Mouse (Mus musculus): ENCODE data around the gene Exoc2. TPM values are rescaled to one million over a fixed set of nuclear protein-coding genes. Genes with fewer than 3 reads are reported as not detected.

Exoc2 gene
- polyA plus RNA-seq, 1 experiment = 10.2 TPM

DNA sequence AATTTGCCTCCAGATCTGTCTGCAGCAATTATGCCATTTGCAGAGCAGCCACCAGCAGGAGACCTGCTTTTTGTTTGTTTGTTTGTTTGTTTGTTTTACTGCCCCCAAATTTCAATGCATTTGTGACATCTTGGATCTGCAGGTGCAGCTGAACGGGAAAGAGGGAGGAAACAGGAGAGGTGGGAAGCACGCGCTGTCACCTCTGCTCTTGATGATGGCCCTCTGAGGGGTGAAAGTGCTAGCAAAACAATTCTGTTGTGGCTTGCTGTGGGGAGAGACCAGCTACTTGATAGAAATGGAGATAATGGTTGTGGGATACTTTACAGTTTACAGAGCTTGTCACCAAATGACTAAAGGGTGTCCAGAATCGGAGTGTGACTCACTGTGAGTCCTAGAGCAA lies 177.9 kb downstream of the Exoc2 start:
- Histone ChIP-seq H3K4me3 (ENCODE audit: insufficient read depth, low read depth, low read length) (no peak overlapping the region), H3K4me1 (ENCODE audit: control insufficient read depth, insufficient read depth, low read length) (no peaks in the 10 kb centered on the region), H3K36me3 (ENCODE audit: control insufficient read depth, insufficient read depth, low read length) (no peaks in the 10 kb centered on the region), H3K27me3 (replicated peaks; ENCODE audit: control insufficient read depth, insufficient read depth, low read length) (no peaks in the 10 kb centered on the region), H3K27ac (ENCODE audit: insufficient read depth, low read depth, low read length) (no peak overlapping the region)
- TF ChIP-seq POLR2A (IDR thresholded peaks at IDR 0.05; ENCODE audit: low read depth, low read length) = no peak
- no peak for TF ChIP-seq CTCF (conservative IDR thresholded peaks at IDR 0.05; ENCODE audit: insufficient read depth, insufficient read length, low read depth, low read length)
- WGBS = 74% methylated on average over 4 of the region's 4 CpGs
- no peak for DNase-seq

DNA sequence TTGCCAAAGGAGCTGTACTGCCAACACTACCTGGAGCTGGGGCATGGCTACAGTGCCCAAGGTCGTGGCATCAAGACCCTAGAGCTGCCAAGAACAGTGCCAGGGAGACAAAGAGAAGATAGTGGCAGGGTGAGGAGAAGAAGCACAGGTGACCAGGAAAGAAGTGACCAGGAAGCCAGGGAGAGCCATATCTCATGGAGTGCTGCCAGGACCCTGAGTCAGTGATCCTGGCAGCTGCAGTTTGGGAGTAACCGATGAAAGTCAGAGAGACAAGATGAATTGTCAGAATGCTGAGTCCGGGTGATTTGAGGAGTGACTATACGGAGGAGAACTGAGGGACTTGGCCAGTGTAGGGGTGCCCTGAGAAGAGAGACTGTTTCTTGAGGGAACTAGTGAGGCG lies 180.3 kb downstream of the Exoc2 start:
- no peak for TF ChIP-seq POLR2A (IDR thresholded peaks at IDR 0.05; ENCODE audit: low read depth, low read length)
- no peak for TF ChIP-seq CTCF (conservative IDR thresholded peaks at IDR 0.05; ENCODE audit: insufficient read depth, insufficient read length, low read depth, low read length)
- WGBS = 56% methylated on average over 5 of the region's 5 CpGs
- H3K4me1 ChIP-seq (ENCODE audit: control insufficient read depth, insufficient read depth, low read length) = no peaks in the 10 kb centered on the region
- H3K27ac ChIP-seq (ENCODE audit: insufficient read depth, low read depth, low read length) = no peak overlapping the region
- H3K36me3 ChIP-seq (ENCODE audit: control insufficient read depth, insufficient read depth, low read length) = no peaks in the 10 kb centered on the region
- no peak for DNase-seq
- no peak overlapping the region for H3K4me3 ChIP-seq (ENCODE audit: insufficient read depth, low read depth, low read length)
- no peaks in the 10 kb centered on the region for H3K27me3 ChIP-seq (replicated peaks; ENCODE audit: control insufficient read depth, insufficient read depth, low read length)

- H3K27me3 ChIP-seq (replicated peaks; ENCODE audit: control insufficient read depth, insufficient read depth, low read length) = no peaks in the 10 kb centered on the region
- no peaks in the 10 kb centered on the region for H3K36me3 ChIP-seq (ENCODE audit: control insufficient read depth, insufficient read depth, low read length)
- 85% methylated on average over 4 of the region's 4 CpGs for WGBS
- DNase-seq = no peak
- H3K27ac ChIP-seq (ENCODE audit: insufficient read depth, low read depth, low read length) = no peak overlapping the region
- no peaks in the 10 kb centered on the region for H3K4me1 ChIP-seq (ENCODE audit: control insufficient read depth, insufficient read depth, low read length)
- TF ChIP-seq POLR2A (IDR thresholded peaks at IDR 0.05; ENCODE audit: low read depth, low read length) (no peak), CTCF (conservative IDR thresholded peaks at IDR 0.05; ENCODE audit: insufficient read depth, insufficient read length, low read depth, low read length) (no peak)
- no peak overlapping the region for H3K4me3 ChIP-seq (ENCODE audit: insufficient read depth, low read depth, low read length)
Measured at GRCm38 (mm10) chr13:30793196-30793595, 180.7 kb downstream of the Exoc2 start.

GRCm38 (mm10) chr13:30792741-30793140 lies 181.2 kb downstream of the Exoc2 start:
- no peak for DNase-seq
- WGBS = 84% methylated on average over 3 of the region's 3 CpGs
- no peak overlapping the region for H3K27ac ChIP-seq (ENCODE audit: insufficient read depth, low read depth, low read length)
- no peaks in the 10 kb centered on the region for H3K36me3 ChIP-seq (ENCODE audit: control insufficient read depth, insufficient read depth, low read length)
- TF ChIP-seq CTCF (conservative IDR thresholded peaks at IDR 0.05; ENCODE audit: insufficient read depth, insufficient read length, low read depth, low read length) (no peak), POLR2A (IDR thresholded peaks at IDR 0.05; ENCODE audit: low read depth, low read length) (no peak)
- no peaks in the 10 kb centered on the region for H3K4me1 ChIP-seq (ENCODE audit: control insufficient read depth, insufficient read depth, low read length)
- no peak overlapping the region for H3K4me3 ChIP-seq (ENCODE audit: insufficient read depth, low read depth, low read length)
- no peaks in the 10 kb centered on the region for H3K27me3 ChIP-seq (replicated peaks; ENCODE audit: control insufficient read depth, insufficient read depth, low read length)

DNA sequence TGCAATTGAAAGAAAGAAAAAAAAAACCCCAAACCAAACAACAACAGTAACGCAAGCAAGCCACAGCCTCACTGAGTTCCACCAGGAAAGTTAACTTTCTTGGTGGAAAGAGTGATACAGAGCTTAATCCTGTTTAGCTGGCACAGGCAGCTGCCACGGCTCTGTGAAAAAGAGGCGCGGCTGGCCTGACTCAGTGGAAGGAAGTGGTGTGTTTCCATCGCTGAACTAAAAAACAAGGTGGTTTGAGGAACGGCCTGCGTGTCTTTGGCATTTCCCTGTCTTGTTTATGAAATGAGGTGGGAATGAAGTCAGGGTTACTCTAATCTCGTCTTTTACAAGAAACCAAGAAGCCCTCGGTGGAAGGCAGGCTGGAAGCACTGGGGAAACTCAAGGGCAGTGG lies 181.6 kb downstream of the Exoc2 start:
- H3K27me3 ChIP-seq (replicated peaks; ENCODE audit: control insufficient read depth, insufficient read depth, low read length) = no peaks in the 10 kb centered on the region
- no peak for DNase-seq
- no peak for TF ChIP-seq POLR2A (IDR thresholded peaks at IDR 0.05; ENCODE audit: low read depth, low read length)
- no peak for TF ChIP-seq CTCF (conservative IDR thresholded peaks at IDR 0.05; ENCODE audit: insufficient read depth, insufficient read length, low read depth, low read length)
- no peak overlapping the region for H3K4me3 ChIP-seq (ENCODE audit: insufficient read depth, low read depth, low read length)
- 78% methylated on average over 9 of the region's 9 CpGs for WGBS
- no peaks in the 10 kb centered on the region for H3K4me1 ChIP-seq (ENCODE audit: control insufficient read depth, insufficient read depth, low read length)
- H3K27ac ChIP-seq (ENCODE audit: insufficient read depth, low read depth, low read length) = no peak overlapping the region
- H3K36me3 ChIP-seq (ENCODE audit: control insufficient read depth, insufficient read depth, low read length) = no peaks in the 10 kb centered on the region

- no peak for DNase-seq
- H3K27ac ChIP-seq (ENCODE audit: insufficient read depth, low read depth, low read length) = no peak overlapping the region
- no peak overlapping the region for H3K4me3 ChIP-seq (ENCODE audit: insufficient read depth, low read depth, low read length)
- no peaks in the 10 kb centered on the region for H3K27me3 ChIP-seq (replicated peaks; ENCODE audit: control insufficient read depth, insufficient read depth, low read length)
- H3K4me1 ChIP-seq (ENCODE audit: control insufficient read depth, insufficient read depth, low read length) = no peaks in the 10 kb centered on the region
- 76% methylated on average over 5 of the region's 5 CpGs for WGBS
- no peaks in the 10 kb centered on the region for H3K36me3 ChIP-seq (ENCODE audit: control insufficient read depth, insufficient read depth, low read length)
- no peak for TF ChIP-seq CTCF (conservative IDR thresholded peaks at IDR 0.05; ENCODE audit: insufficient read depth, insufficient read length, low read depth, low read length)
- no peak for TF ChIP-seq POLR2A (IDR thresholded peaks at IDR 0.05; ENCODE audit: low read depth, low read length)
Measured at GRCm38 (mm10) chr13:30790016-30790415, 183.9 kb downstream of the Exoc2 start.

DNA sequence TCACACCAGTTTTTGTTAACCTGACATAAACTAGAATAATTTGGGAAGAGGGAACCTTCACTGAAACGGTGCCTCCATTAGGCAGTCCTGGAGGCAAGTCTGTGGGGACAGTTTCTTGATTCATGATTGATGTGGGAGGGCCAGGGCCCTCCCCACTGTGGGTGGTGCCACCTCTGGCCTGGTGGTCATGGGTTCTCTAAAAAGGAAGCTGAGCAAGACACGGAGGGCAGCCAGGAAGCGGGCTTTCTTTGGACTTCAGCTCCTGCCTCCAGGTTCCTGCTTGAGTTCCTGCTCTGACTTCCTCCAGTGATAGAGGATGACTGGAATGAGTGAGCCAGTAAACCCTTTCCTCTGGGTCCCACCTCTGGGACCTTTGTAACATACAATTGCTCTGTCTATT lies 185.5 kb downstream of the Exoc2 start:
- H3K36me3 ChIP-seq (ENCODE audit: control insufficient read depth, insufficient read depth, low read length) = no peaks in the 10 kb centered on the region
- whole genome bisulfite sequencing = 82% methylated on average over 3 of the region's 3 CpGs
- no peak for DNase-seq

DNA sequence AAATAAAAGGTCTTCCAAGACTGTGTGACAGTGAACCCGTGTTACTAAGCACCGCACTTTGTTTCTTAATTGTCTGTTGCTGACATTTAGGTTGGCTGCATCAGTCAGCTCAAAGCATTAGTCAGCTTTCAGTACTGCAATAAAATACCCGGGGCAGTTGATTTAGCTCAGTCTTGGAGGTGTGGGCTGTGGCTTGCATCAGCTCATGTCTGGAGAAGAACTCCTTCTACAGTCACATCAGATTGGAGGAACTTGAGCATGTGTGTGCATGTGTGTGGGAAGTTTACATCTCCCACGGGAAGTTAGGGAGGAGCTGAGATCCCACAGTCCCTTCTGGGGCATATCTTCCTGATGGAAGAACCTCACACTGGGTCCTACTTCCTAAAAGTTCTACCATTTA lies 185.9 kb downstream of the Exoc2 start:
- no peak for DNase-seq
- H3K36me3 ChIP-seq (ENCODE audit: control insufficient read depth, insufficient read depth, low read length) = no peaks in the 10 kb centered on the region
- no peak overlapping the region for H3K4me3 ChIP-seq (ENCODE audit: insufficient read depth, low read depth, low read length)
- WGBS = 87% methylated on average over 4 of the region's 4 CpGs
- TF ChIP-seq POLR2A (IDR thresholded peaks at IDR 0.05; ENCODE audit: low read depth, low read length) = no peak
- no peak for TF ChIP-seq CTCF (conservative IDR thresholded peaks at IDR 0.05; ENCODE audit: insufficient read depth, insufficient read length, low read depth, low read length)
- no peaks in the 10 kb centered on the region for H3K27me3 ChIP-seq (replicated peaks; ENCODE audit: control insufficient read depth, insufficient read depth, low read length)
- no peaks in the 10 kb centered on the region for H3K4me1 ChIP-seq (ENCODE audit: control insufficient read depth, insufficient read depth, low read length)
- no peak overlapping the region for H3K27ac ChIP-seq (ENCODE audit: insufficient read depth, low read depth, low read length)

More for the DNA sequence above, 185.5 kb downstream of the Exoc2 start:
- H3K27ac ChIP-seq (ENCODE audit: insufficient read depth, low read depth, low read length) = no peak overlapping the region
- no peak overlapping the region for H3K4me3 ChIP-seq (ENCODE audit: insufficient read depth, low read depth, low read length)
- TF ChIP-seq CTCF (conservative IDR thresholded peaks at IDR 0.05; ENCODE audit: insufficient read depth, insufficient read length, low read depth, low read length) (no peak), POLR2A (IDR thresholded peaks at IDR 0.05; ENCODE audit: low read depth, low read length) (no peak)
- H3K27me3 ChIP-seq (replicated peaks; ENCODE audit: control insufficient read depth, insufficient read depth, low read length) = no peaks in the 10 kb centered on the region
- H3K4me1 ChIP-seq (ENCODE audit: control insufficient read depth, insufficient read depth, low read length) = no peaks in the 10 kb centered on the region

All from kidney, adult 2 months (tissue).